Mouse (Mus musculus): Measurements from ENCODE around the gene Hdac4.
A peak's percentile ranks its signal among the peaks of the same experiment; 100 is the strongest.

Gene Hdac4

GRCm38 (mm10) chr1:92028158-92028557, 167.3 kb downstream of the Hdac4 start:
- no peak for DNase-seq (ENCODE audit: low spot score in 2 of 2)

DNA sequence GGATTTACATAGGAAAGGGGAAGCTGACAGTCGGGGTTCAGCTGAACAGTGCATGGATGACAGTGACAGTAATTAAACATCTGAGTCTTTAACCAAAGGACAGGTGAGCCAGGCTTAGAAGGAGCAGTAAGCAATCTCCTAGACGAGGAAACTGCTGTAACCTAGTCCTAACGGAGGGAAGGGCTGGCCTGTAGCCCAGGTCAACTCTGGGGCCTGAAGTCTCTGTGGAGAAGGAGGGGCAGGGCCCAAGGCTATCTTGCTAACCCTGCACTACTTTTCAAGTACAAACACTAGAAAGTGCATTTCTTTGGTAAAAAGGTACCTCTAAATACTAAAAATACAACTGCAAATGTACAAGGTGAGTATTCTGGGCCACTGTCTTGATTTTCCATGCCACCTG, 169.1 kb downstream of the Hdac4 start:
- DNase-seq (ENCODE audit: low spot score in 2 of 2): no peak

DNA sequence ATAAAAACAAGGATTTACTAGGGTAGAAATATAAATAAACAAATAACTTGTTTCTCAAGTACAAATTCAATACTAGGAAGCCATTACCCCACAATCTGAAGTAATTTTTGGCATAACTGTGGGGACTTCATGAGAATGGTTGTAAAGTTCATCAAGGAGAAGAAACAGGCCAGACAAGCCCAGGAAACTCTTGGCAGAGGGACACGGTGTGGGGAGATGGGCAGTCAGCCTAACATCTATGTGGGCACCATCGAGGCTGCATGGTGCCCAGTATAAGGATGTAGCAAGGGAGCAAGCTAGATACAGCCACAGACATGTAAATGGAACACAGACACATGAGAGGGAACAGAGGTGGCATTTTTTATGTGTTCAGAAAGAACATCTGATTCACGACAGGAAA, 171.6 kb downstream of the Hdac4 start:
- DNase-seq (ENCODE audit: low spot score in 2 of 2): no peak

DNA sequence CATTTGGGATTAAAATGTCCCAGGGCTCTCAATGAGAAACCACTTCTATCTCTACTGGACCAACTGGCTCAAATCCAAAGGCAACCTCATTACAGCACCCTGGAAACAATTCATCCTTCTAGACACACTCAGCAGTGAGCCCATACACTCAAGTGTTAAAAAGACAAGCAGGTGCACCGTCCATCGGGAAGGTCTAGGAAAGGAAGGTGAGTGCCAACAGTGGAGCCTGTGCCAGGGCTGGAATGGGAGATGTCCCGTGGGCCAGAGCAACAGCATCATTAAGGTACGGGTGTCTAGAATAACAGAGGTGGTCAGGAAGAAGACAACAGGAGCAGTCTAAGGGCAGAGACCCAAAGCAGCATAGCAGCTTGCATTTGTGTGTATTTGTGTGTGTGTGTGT, 173.5 kb downstream of the Hdac4 start:
- no peak for DNase-seq (ENCODE audit: low spot score in 2 of 2)

DNA sequence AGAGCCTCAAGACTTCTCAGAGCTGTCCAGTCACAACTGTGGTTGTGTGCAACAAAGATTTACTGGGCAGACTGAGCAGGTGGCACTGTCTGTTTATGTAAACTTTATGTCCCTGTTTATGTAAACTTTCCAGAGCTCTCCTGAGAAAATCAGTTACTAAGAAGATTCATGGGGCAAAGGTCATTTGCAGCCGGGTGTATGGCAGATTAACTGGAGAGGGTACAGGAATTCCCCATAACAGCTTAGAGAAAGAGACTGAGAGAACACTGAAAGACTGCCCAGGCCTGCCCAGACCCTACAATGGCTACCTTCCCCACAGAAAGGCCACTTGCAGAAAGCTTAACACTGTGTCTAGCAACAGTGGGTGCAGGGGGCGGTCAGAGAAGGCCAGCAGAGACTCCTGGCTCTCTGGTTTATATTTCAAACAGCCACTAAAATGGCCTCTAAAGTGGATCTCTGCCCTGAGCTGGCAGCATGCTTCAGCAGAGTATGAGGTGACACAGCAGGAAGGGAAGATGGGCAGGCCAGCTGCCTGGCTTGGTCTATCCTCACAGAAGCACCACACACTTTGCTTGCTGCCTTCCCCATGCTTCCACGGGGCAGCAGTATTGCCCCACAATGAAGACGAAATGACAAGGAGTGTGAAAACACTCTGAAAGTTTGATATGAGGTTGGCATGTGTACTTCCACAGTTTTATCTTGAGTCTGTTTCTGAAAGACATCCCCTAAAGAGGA, 179.4 kb downstream of the Hdac4 start:
- no peak for DNase-seq (ENCODE audit: low spot score in 2 of 2)

DNA sequence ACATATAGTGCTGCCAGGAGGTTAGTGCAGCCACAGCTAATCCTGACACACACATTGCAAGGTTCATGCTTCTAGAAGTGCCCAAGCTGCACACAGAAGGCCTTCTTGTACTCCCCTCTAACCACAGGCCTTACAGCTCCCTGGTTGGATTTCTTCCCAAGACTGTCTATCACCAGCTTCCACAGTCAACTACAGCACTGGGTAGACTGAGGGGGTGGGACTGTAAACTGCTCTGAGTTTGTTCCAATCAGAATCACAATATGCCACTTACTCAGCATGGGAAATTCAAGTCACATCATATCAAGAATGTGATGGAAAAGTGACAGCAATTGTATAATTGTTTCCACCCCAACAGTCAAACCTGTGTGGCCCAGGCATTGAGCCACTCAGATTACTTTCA, 180.2 kb downstream of the Hdac4 start:
- DNase-seq (ENCODE audit: low spot score in 2 of 2): no peak

DNA sequence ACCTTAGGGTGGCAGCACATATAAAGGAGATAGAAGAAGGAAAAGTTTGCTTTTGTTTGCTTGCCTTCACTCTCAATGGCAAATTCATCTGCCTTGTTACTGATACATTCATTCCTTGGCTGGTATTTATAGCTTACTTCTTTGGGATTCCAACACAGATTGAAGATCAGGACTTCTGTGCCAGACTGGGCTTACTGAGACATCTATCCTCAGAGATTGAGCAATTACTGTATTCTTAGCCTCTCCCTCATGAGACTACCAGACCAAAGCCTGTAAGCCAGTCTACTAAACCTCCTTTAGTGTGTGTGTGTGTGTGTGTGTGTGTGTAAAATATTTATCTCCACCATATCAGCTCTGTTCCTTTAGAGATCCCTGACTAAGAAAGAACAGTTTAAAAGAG, 181.0 kb downstream of the Hdac4 start:
- no peak for DNase-seq (ENCODE audit: low spot score in 2 of 2)

DNA sequence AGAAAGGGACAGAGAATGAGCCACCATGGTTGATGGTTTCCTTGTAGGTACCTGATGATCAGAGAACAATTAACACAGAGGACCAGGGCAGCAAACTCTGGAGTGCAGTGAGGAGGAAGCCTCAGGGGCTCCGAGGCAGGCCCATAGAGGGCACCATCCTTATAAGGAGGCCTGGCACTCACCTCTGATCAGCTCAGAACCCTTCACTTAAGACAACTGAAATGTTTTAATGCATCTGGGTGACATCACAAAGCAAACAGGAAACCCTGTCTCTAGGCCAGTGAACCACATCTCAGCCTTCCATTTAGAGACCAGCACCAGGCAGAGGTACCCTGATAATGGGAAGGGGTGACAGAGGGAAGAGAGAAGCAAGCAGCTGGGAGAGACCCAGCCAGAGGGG, 188.8 kb downstream of the Hdac4 start:
- no peak for DNase-seq (ENCODE audit: low spot score in 2 of 2)

- no peak for DNase-seq (ENCODE audit: low spot score in 2 of 2)
These were observed 189.9 kb downstream of the Hdac4 start for GRCm38 (mm10) chr1:92005617-92005940.

GRCm38 (mm10) chr1:92004906-92005616, 190.4 kb downstream of the Hdac4 start:
- DNase-seq (ENCODE audit: low spot score in 2 of 2): no peak

DNA sequence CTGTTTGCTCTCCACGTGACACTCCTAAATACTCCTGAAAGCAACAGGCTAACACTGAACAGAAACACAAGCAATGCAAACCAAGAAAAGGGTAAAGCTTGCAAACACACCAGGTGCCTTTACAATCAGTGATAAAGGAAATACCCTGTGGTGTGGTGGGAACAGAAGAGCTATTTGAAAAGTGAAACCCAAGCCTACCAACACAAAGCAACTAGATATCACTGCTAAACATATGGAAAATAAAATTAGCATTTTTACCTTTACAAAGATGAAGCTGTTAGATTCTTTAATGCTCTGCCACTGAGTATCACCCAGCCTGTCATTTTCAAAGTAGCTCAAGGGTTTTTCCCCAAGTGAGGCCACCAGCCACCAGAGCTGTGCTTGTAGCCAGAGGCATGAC, 191.4 kb downstream of the Hdac4 start:
- no peak for DNase-seq (ENCODE audit: low spot score in 2 of 2)

- no peak for DNase-seq (ENCODE audit: low spot score in 2 of 2)
These were observed 195.3 kb downstream of the Hdac4 start for GRCm38 (mm10) chr1:92000226-92000625.

GRCm38 (mm10) chr1:91993658-91994165, 201.8 kb downstream of the Hdac4 start:
- DNase-seq (ENCODE audit: low spot score in 2 of 2): no peak

DNA sequence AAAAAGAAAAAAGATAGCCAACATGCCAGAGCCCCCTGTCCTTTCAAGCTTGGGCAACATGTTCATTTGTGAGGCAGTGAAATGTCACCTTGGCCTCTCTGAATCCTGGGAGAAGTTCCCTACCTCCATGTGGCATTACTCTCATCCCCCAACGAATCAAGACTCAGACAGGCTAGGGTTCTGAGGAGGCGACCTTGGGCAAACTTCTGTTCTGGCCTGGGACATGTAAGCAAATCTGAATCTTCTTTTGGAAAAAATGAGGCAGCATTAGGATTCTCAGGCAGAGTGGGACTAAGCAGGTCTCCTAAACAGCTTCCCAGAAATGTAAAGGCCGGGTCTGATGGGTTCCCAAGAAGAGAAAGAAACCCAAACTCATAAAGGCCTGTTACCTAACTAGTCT, 202.8 kb downstream of the Hdac4 start:
- DNase-seq (ENCODE audit: low spot score in 2 of 2): no peak

DNA sequence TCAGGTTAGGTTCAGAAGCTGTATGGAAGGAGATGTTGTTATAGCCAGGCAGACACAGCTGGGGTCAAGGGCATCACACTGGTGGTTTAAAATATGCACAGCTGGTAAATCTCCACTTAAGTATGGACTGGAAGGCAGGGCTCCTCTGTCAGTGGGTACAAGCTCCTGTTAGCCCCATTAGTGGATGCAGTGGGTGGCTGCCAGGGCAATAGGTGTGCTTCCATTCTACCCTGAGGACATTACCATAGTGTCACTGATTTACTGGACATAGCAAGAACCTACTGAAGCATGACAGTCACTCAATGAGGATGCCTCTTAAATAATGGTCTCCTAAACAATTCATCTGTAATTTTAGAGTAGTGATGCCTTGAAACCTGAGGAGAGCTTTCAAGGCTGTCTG, 203.9 kb downstream of the Hdac4 start:
- no peak for DNase-seq (ENCODE audit: low spot score in 2 of 2)

DNA sequence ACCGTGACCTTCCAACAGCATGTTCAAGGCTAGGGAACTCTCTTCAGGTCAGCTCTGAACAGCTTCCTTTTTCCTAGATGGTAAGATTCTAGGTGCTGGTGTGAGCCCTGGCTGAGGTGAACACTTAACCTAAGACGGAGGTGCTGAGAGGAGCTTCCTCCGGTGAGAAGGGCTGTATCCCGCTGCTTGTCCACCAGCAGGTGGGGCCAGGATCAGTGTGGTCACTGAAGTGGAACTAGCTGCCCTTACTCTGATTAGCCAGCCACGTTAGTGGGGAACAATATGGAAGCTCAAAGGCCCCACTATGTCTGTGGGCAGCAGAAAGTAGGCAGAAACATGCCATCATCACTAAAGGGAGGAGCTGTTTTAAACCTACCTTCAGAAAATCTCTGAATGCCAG, 204.6 kb downstream of the Hdac4 start:
- no peak for DNase-seq (ENCODE audit: low spot score in 2 of 2)

DNA sequence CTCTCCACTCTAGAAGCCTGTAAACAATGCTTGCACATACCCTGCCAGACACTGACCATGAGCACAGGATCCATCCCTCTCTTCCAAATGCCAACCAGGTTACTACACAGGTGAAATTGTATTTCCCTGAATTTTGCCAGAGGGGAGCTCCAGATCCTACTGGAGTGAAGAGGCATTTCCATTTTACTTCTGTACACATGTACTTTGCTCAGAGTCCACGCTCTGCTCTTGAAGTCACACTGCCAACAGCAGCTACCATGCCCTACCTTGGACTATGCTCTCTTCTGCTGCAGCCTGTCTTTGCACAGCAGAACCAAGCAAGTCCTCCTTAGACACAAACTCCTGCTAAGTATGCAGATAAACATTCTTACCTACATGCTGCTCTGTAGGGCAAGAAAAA, 206.6 kb downstream of the Hdac4 start:
- no peak for DNase-seq (ENCODE audit: low spot score in 2 of 2)

DNA sequence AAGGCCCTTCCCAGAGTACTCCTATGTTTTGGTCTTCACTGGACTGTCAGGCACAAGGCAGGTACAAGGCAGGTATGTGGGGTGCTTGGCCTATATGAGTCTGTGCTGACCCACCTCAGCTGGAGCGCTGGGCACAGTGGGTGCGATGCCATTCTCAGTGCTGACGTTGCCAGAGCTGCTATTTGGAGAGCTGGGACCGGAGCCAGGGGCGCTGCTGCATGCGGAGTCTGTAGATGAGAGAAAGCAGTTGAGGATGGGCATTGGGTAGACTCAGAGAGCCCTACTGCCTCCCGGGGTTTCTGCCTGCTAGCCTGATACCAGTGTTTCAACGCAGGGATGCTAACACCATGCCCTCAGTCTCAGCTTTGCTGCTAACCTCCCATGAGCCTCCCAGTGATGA, 208.1 kb downstream of the Hdac4 start:
- DNase-seq (ENCODE audit: low spot score in 2 of 2): no peak

GRCm38 (mm10) chr1:91985783-91986182, 209.7 kb downstream of the Hdac4 start:
- no peak for DNase-seq (ENCODE audit: low spot score in 2 of 2)

DNA sequence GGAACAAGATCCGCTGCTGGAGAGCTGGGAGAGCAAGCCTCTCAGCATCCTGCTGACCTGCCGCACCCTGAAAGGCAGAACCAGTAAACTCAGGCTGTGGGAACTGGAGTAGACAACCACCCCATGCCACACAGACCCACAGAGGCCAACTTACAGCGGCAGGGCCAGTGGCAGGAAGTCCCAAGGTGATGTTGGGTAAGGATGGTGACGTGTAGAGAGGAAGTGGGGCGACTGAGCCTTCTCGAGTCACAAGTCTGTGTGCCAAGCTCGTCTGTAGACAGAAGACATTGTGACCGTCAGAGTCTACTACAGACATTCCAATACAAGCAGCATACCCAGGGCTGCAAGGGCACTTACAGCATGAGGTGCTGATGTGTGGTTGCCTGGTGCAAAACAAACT, 211.0 kb downstream of the Hdac4 start:
- no peak for DNase-seq (ENCODE audit: low spot score in 2 of 2)

GRCm38 (mm10) chr1:91981381-91981780, 214.1 kb downstream of the Hdac4 start:
- DNase-seq (ENCODE audit: low spot score in 2 of 2): no peak

- DNase-seq (ENCODE audit: low spot score in 2 of 2): peak in 1 of 2 experiments; percentile 33
These were observed 217.1 kb downstream of the Hdac4 start for GRCm38 (mm10) chr1:91978443-91978842.

DNA sequence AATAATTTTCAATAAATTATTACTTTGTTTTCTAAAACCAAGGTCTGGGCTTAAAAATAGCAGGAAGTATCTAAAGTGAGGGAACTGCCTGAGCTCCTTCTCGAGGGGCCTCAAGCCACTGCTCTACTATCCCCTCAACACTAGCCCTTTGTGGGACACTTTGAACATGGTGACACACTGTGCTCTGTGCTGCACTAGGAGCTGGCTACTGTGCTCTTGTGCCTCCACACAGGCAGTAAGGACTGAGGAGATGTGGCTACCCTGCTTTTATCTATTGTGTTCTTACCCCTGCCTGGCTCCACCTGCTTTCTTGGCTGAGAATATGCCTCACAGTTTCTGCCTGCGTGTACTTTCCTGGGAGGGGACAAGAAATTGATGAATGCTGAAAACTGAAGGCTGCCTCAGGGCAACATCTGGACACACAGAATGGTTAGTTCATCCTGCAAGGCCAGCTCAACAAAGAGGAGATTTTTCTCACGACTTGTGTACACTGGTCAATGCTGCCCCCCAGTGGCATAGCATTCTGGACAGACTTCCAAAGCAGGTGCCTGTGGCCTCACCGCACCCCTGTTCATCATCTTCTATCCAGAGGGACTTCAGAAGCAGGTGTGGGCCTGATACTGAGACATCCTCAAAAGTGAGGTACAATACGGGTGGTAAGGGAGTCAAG, 226.7 kb downstream of the Hdac4 start:
- DNase-seq (ENCODE audit: low spot score in 2 of 2): peak; percentile 54 to 59
